Mouse (Mus musculus) forebrain, embryonic 12.5 days (tissue): ENCODE results near the gene Sgpp2. TPM values are rescaled to one million over a fixed set of nuclear protein-coding genes. Genes with fewer than 3 reads are reported as not detected.

Source experiments
- ATAC-seq: fragments of 200-750 bp; cut with Nextera tagmentation; 2 replicates; pipeline ENCODE4 v1.8.0; 2017; ENCODE audit warnings: moderate TSS enrichment; ENCODE audit not compliant: low FRiP score
- H3K27ac ChIP-seq: fragments of 300-500 bp; sonication (generic); 2 replicates; pipeline ENCODE4 v1.5.1; 2016; ENCODE audit warnings: mild to moderate bottlenecking
- H3K27me3 ChIP-seq: fragments of 300-500 bp; sonication (generic); 2 replicates; pipeline ENCODE4 v1.6.1; 2016; ENCODE audit warnings: mild to moderate bottlenecking
- H3K36me3 ChIP-seq: fragments of 300-500 bp; sonication (generic); replicated peaks from 2 replicates; pipeline ENCODE4 v1.6.1; 2016; ENCODE audit warnings: mild to moderate bottlenecking
- H3K4me1 ChIP-seq: fragments of 300-500 bp; sonication (generic); 2 replicates; pipeline ENCODE4 v1.6.1; 2016
- H3K4me2 ChIP-seq: fragments of 300-500 bp; sonication (generic); 2 replicates; pipeline ENCODE4 v1.6.1; 2016; ENCODE audit warnings: mild to moderate bottlenecking, moderate library complexity
- H3K4me3 ChIP-seq: fragments of 300-500 bp; sonication (generic); replicated peaks from 2 replicates; pipeline ENCODE4 v1.5.1; 2016; ENCODE audit warnings: mild to moderate bottlenecking
- H3K9ac ChIP-seq: fragments of 300-500 bp; sonication (generic); 2 replicates; pipeline ENCODE4 v1.6.1; 2016; ENCODE audit warnings: mild to moderate bottlenecking
- H3K9me3 ChIP-seq: fragments of 300-500 bp; sonication (generic); 2 replicates; pipeline ENCODE4 v1.6.1; 2016
- WGBS: fragments of 180-500 bp; shearing (Covaris S2); methylation state at CpG from one replicate; pipeline ENCODE4 v1.1.7; 2016; 5-methylcytosine and 5-hydroxymethylcytosine counted together
- polyA plus RNA-seq: library from polyadenylated mRNA; unstranded; fragments of >200 nt; fragmentation: Nextera tagmentation; extraction: Ambion mirVana; gene quantifications from 2 replicates; pipeline ENCODE4 v1.2.1, GENCODE M21; 2016

Sgpp2 gene
- polyA plus RNA-seq, 1 experiment from 2014 or later: 1.5 TPM

GRCm38 (mm10) chr1:78417154-78417911 lies 107.2 kb downstream of the Sgpp2 start:
- Histone ChIP-seq H3K36me3 (0 out of 2 replicates have a peak, but pooled peaks cover 4% of the 10 kb centered on the region), H3K4me1 (no peaks in the 10 kb centered on the region; the same call in 1 of the 2 replicates), H3K9me3 (no peaks in the 10 kb centered on the region), H3K27ac (no peak overlapping the region), H3K4me2 (no peak overlapping the region), H3K4me3 (no peak overlapping the region), H3K9ac (no peak overlapping the region), H3K27me3 (peaks cover 14% of the 10 kb centered on the region)
- WGBS: 95% methylated on average over 9 of the region's 9 CpGs
- no peak for ATAC-seq

GRCm38 (mm10) chr1:78419593-78419992 lies 109.4 kb downstream of the Sgpp2 start:
- 42% methylated on average over 4 of the region's 4 CpGs for WGBS
- Histone ChIP-seq H3K4me2 (no peak overlapping the region), H3K4me3 (no peak overlapping the region), H3K9me3 (no peaks in the 10 kb centered on the region), H3K36me3 (0 out of 2 replicates have a peak, but pooled peaks cover 4% of the 10 kb centered on the region), H3K4me1 (peaks cover 10% of the 10 kb centered on the region), H3K27me3 (peaks cover 18% of the 10 kb centered on the region), H3K27ac (no peak overlapping the region), H3K9ac (no peak overlapping the region)
- ATAC-seq: 0 out of 2 replicates have a peak, but pooled peaks have one; percentile 55

GRCm38 (mm10) chr1:78420271-78420670 lies 110.1 kb downstream of the Sgpp2 start:
- 90% methylated on average over 6 of the region's 6 CpGs for WGBS
- H3K36me3 ChIP-seq: peaks cover 4% of the 10 kb centered on the region; the same call in 1 of the 2 replicates
- no peak overlapping the region for H3K4me2 ChIP-seq
- no peak for ATAC-seq
- H3K27ac ChIP-seq: no peak overlapping the region
- no peaks in the 10 kb centered on the region for H3K9me3 ChIP-seq
- H3K27me3 ChIP-seq: peaks cover 21% of the 10 kb centered on the region
- H3K4me1 ChIP-seq: peaks cover 10% of the 10 kb centered on the region
- no peak overlapping the region for H3K9ac ChIP-seq
- H3K4me3 ChIP-seq: no peak overlapping the region

GRCm38 (mm10) chr1:78421749-78422148 lies 111.6 kb downstream of the Sgpp2 start:
- peaks cover 25% of the 10 kb centered on the region for H3K27me3 ChIP-seq
- no peak overlapping the region for H3K4me3 ChIP-seq
- H3K27ac ChIP-seq: no peak overlapping the region
- no peak overlapping the region for H3K9ac ChIP-seq
- H3K9me3 ChIP-seq: no peaks in the 10 kb centered on the region
- peaks cover 19% of the 10 kb centered on the region for H3K4me1 ChIP-seq
- no peak overlapping the region for H3K4me2 ChIP-seq
- no peak for ATAC-seq
- 90% methylated on average over 5 of the region's 5 CpGs for WGBS
- peaks cover 4% of the 10 kb centered on the region; the same call in 1 of the 2 replicates for H3K36me3 ChIP-seq

- Histone ChIP-seq H3K4me1 (peaks cover 19% of the 10 kb centered on the region), H3K4me2 (no peak overlapping the region), H3K36me3 (peaks cover 4% of the 10 kb centered on the region; the same call in 1 of the 2 replicates), H3K9me3 (no peaks in the 10 kb centered on the region), H3K27ac (no peak overlapping the region), H3K4me3 (no peak overlapping the region), H3K9ac (no peak overlapping the region), H3K27me3 (peaks cover 23% of the 10 kb centered on the region)
- no peak for ATAC-seq
- 24% methylated on average over 2 of the region's 2 CpGs for WGBS
Measured at GRCm38 (mm10) chr1:78422576-78422975, 112.4 kb downstream of the Sgpp2 start.

- H3K36me3 ChIP-seq: peaks cover 4% of the 10 kb centered on the region; the same call in 1 of the 2 replicates
- no peak overlapping the region for H3K9ac ChIP-seq
- WGBS: 93% methylated on average over 4 of the region's 4 CpGs
- ATAC-seq: no peak
- peaks cover 28% of the 10 kb centered on the region for H3K4me1 ChIP-seq
- no peak overlapping the region for H3K27ac ChIP-seq
- H3K9me3 ChIP-seq: no peaks in the 10 kb centered on the region
- H3K27me3 ChIP-seq: peaks cover 28% of the 10 kb centered on the region
- H3K4me2 ChIP-seq: no peak overlapping the region
- H3K4me3 ChIP-seq: no peak overlapping the region
Measured at GRCm38 (mm10) chr1:78424848-78425247, 114.7 kb downstream of the Sgpp2 start.

- H3K27me3 ChIP-seq: peaks cover 27% of the 10 kb centered on the region
Measured at GRCm38 (mm10) chr1:78425309-78425708, 115.2 kb downstream of the Sgpp2 start.

GRCm38 (mm10) chr1:78425793-78426700 lies 115.9 kb downstream of the Sgpp2 start:
- Histone ChIP-seq H3K9ac (no peak overlapping the region), H3K9me3 (no peaks in the 10 kb centered on the region), H3K27ac (no peak overlapping the region), H3K4me3 (no peak overlapping the region), H3K4me2 (no peak overlapping the region), H3K36me3 (peaks cover 1% of the 10 kb centered on the region; the same call in 1 of the 2 replicates), H3K27me3 (peaks cover 25% of the 10 kb centered on the region), H3K4me1 (peaks cover 28% of the 10 kb centered on the region)
- ATAC-seq: no peak
- 75% methylated on average over 7 of the region's 7 CpGs for WGBS

More at GRCm38 (mm10) chr1:78425309-78425708, 115.2 kb downstream of the Sgpp2 start:
- ATAC-seq: no peak
- no peaks in the 10 kb centered on the region for H3K9me3 ChIP-seq
- peaks cover 4% of the 10 kb centered on the region; the same call in 1 of the 2 replicates for H3K36me3 ChIP-seq
- H3K9ac ChIP-seq: no peak overlapping the region
- no peak overlapping the region for H3K27ac ChIP-seq
- no peak overlapping the region for H3K4me2 ChIP-seq
- WGBS: 89% methylated on average over 7 of the region's 7 CpGs
- no peak overlapping the region for H3K4me3 ChIP-seq
- peaks cover 28% of the 10 kb centered on the region for H3K4me1 ChIP-seq

- no peak for ATAC-seq
Measured at GRCm38 (mm10) chr1:78426841-78427240, 116.7 kb downstream of the Sgpp2 start.

GRCm38 (mm10) chr1:78428851-78429250 lies 118.7 kb downstream of the Sgpp2 start:
- peaks cover 24% of the 10 kb centered on the region for H3K27me3 ChIP-seq
- H3K4me3 ChIP-seq: no peak overlapping the region
- no peak overlapping the region for H3K9ac ChIP-seq
- peaks cover 4% of the 10 kb centered on the region; the same call in 1 of the 2 replicates for H3K36me3 ChIP-seq
- H3K4me1 ChIP-seq: peaks cover 18% of the 10 kb centered on the region
- H3K9me3 ChIP-seq: no peaks in the 10 kb centered on the region
- no peak for ATAC-seq
- H3K4me2 ChIP-seq: peak overlapping the region; percentile 27
- H3K27ac ChIP-seq: no peak overlapping the region
- 8% methylated on average over 11 of the region's 11 CpGs for WGBS

More at GRCm38 (mm10) chr1:78426841-78427240, 116.7 kb downstream of the Sgpp2 start:
- Histone ChIP-seq H3K9ac (no peak overlapping the region), H3K4me3 (no peak overlapping the region), H3K36me3 (no peaks in the 10 kb centered on the region; the same call in 1 of the 2 replicates), H3K4me2 (no peak overlapping the region), H3K27me3 (peaks cover 28% of the 10 kb centered on the region), H3K4me1 (peaks cover 28% of the 10 kb centered on the region), H3K9me3 (no peaks in the 10 kb centered on the region), H3K27ac (no peak overlapping the region)
- 58% methylated on average over 3 of the region's 3 CpGs for whole genome bisulfite sequencing

- WGBS: 95% methylated on average over 9 of the region's 9 CpGs
- no peak for ATAC-seq
- Histone ChIP-seq H3K4me2 (no peak overlapping the region), H3K27me3 (peaks cover 11% of the 10 kb centered on the region), H3K4me3 (no peak overlapping the region), H3K4me1 (peaks cover 9% of the 10 kb centered on the region), H3K36me3 (0 out of 2 replicates have a peak, but pooled peaks cover 4% of the 10 kb centered on the region), H3K27ac (no peak overlapping the region), H3K9ac (no peak overlapping the region), H3K9me3 (no peaks in the 10 kb centered on the region)
Measured at GRCm38 (mm10) chr1:78433472-78433871, 123.3 kb downstream of the Sgpp2 start.

GRCm38 (mm10) chr1:78435967-78436366 lies 125.8 kb downstream of the Sgpp2 start:
- H3K9ac ChIP-seq: no peak overlapping the region
- ATAC-seq: no peak
- no peak overlapping the region for H3K4me3 ChIP-seq
- H3K4me2 ChIP-seq: no peak overlapping the region
- H3K9me3 ChIP-seq: no peaks in the 10 kb centered on the region
- no peaks in the 10 kb centered on the region; the same call in 1 of the 2 replicates for H3K4me1 ChIP-seq
- no peak overlapping the region for H3K27ac ChIP-seq
- 0 out of 2 replicates have a peak, but pooled peaks cover 14% of the 10 kb centered on the region for H3K36me3 ChIP-seq
- H3K27me3 ChIP-seq: 0 out of 2 replicates have a peak, but pooled peaks cover 6% of the 10 kb centered on the region
- WGBS: 92% methylated on average over 2 of the region's 2 CpGs
